Mouse (Mus musculus): ENCODE results near the gene Vmp1.

Vmp1 gene

GRCm38 (mm10) chr11:86672772-86673171 lies 10.9 kb downstream of the Vmp1 start:
- DNase-seq (ENCODE audit: low spot score), result no peak

- DNase-seq (ENCODE audit: low spot score), result no peak
Measured at GRCm38 (mm10) chr11:86671041-86671675, 12.5 kb downstream of the Vmp1 start.

- no peak for DNase-seq (ENCODE audit: low spot score)
Measured at GRCm38 (mm10) chr11:86668169-86668568, 15.5 kb downstream of the Vmp1 start.

GRCm38 (mm10) chr11:86667553-86667952 lies 16.1 kb downstream of the Vmp1 start:
- DNase-seq (ENCODE audit: low spot score), result no peak

GRCm38 (mm10) chr11:86664406-86664805 lies 19.2 kb downstream of the Vmp1 start:
- DNase-seq (ENCODE audit: low spot score), result no peak

DNA sequence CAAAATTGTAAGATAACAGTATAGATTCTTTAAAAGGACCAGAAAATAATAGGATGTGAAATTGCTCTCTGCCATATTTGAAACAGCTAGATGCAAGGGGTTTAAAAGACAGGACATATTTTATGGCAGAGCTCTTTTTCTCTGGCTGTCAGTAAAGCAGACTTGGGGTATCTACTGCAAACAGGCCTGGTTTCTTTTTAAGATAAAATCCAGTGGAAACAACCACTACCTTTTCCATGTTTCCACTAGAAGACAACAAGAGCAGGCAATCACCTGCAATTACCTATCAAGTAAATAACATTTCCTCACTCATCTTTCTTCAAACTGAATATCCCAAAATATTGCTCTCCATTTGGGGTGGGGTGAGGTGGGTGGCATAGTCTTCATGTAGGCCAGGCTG lies 19.7 kb downstream of the Vmp1 start:
- DNase-seq (ENCODE audit: low spot score), result peak; percentile 68

- DNase-seq (ENCODE audit: low spot score), result peak; percentile 86
Measured at GRCm38 (mm10) chr11:86662986-86663895, 20.4 kb downstream of the Vmp1 start.

DNA sequence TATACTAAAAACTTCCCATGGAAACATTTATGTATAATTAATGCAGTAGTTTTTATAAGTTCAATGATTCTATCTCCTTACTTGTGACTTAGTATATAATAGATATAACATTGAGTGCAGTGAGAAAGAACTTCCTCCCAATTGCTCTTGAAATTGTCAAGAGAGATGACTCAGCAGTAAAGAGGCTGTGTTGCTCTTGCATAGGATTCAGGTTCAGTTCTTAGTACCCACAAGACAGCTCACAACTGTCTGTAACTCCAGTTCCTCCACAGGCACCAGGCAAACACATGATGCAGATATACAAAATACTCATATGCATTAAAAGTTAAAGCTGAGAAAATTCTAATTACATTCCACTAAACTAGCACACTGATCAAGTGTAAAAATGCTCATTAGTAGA lies 25.8 kb downstream of the Vmp1 start:
- no peak for DNase-seq (ENCODE audit: low spot score)

DNA sequence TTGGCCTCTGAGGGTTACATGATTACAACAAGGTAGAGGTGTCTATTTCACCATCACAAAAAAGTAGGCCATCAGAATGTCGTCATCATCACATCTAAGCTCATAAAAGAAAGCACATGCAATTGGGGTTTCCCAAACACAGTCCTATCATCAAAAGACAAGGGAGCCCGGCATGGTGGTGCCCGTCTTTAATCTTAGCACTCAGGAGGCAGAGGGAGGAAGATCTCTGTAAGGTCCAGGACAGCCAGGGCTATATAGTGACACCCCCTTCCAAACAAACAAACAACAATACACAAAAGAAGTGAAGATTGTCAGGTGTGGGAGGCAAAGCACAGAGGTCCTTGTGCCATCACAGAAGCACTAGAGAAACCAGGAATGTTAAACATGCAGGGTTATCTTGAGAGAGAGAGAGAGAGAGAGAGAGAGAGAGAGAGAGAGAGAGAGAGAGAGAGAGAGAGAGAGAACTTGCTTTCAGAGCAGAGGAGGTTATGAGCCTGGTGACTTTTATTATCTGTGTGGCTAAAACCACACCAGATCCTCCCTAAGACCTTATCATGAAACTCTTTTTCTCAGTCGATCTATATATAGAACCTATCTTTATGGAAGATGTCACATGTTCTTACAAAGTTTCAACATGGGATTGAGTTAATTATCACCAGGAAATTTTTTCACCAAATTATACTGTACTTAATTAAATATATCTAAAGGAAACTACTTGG lies 26.6 kb downstream of the Vmp1 start:
- no peak for DNase-seq (ENCODE audit: low spot score)

GRCm38 (mm10) chr11:86655671-86656070 lies 28.0 kb downstream of the Vmp1 start:
- no peak for DNase-seq (ENCODE audit: low spot score)

GRCm38 (mm10) chr11:86654096-86654495 lies 29.5 kb downstream of the Vmp1 start:
- no peak for DNase-seq (ENCODE audit: low spot score)

DNA sequence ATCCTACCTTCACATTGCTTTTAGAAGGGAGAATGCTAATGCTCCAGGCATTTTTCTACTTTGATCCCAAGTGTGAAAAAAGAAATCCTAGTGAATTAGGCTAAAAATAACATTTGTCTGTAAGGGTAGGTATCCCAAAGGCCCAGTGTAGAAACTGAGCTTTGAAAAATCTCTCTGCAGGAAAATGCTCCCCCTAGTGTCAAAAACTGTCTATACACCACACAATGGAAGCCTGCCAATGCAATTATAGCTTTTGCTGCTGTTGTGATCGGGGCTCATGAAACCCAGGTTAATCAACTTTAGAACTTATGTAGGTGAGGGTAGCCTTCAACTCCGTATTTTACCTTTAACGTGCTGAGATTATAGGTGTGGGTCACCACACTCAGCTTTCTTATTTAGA lies 30.2 kb downstream of the Vmp1 start:
- DNase-seq (ENCODE audit: low spot score), result peak; percentile 70

GRCm38 (mm10) chr11:86652578-86652979 lies 31.1 kb downstream of the Vmp1 start:
- DNase-seq (ENCODE audit: low spot score), result no peak

- no peak for DNase-seq (ENCODE audit: low spot score)
Measured at GRCm38 (mm10) chr11:86650676-86651075, 33.0 kb downstream of the Vmp1 start.

GRCm38 (mm10) chr11:86649542-86649941 lies 34.1 kb downstream of the Vmp1 start:
- no peak for DNase-seq (ENCODE audit: low spot score)

- DNase-seq (ENCODE audit: low spot score), result no peak
Measured at GRCm38 (mm10) chr11:86647706-86648447, 35.8 kb downstream of the Vmp1 start.

DNA sequence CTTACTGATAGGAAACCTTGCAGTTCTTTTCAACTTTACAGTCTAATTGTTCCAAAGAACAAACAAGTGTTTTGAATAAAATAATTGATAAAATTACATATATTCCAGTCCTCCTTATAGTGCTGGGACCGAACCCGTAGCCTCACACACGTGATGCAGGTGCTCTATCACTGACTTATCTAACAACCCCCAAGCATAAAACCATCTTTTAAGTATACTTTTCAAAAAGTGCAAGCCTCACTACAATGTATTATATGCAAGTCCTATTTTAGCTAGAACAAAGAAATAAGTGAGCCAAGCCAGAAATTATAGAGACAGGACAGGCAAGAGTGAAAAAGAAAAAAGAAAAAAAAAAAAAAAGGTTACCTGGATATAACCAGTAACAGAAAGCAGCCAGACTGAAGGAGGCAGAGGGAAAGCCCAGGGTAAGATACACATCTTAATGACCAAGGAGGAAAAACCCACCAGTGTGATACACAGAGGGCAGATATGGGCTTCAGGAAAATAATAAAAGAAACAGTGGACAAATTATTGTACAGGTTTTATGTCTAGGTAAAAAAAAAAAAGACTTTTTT lies 36.7 kb downstream of the Vmp1 start:
- no peak for DNase-seq (ENCODE audit: low spot score)

DNA sequence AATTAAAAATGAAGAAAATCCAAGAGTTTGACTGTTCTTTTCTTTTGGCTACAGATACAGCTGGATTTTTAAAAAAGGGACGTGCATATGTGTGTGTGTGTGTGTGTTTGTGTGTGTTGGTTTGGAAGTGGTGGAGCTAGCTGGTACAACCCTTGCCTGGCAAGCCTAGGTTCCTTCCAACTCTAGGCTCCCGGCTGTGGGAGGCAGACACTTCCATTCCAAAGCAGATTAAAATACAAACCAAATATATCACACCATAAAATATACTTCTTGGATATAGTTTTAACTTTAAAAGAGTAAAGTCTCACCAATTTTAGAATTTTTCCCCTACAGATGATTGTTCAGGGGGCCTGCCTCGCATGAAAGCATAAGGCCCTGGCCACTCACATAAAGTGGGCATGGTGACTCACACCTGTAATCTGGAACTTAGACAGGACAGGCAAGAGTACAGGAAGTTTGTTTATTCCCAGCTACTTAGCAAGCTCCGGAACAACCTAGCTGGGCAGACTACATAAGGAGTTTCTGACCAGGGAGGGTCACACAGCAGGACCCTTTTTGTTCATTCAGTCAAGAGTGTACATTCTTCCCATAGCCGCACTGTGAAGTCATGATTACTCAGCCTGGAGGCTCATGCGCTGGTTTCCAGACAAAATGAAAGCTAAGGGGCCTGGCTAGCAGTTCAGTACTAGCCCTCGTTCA lies 37.4 kb downstream of the Vmp1 start:
- no peak for DNase-seq (ENCODE audit: low spot score)

DNA sequence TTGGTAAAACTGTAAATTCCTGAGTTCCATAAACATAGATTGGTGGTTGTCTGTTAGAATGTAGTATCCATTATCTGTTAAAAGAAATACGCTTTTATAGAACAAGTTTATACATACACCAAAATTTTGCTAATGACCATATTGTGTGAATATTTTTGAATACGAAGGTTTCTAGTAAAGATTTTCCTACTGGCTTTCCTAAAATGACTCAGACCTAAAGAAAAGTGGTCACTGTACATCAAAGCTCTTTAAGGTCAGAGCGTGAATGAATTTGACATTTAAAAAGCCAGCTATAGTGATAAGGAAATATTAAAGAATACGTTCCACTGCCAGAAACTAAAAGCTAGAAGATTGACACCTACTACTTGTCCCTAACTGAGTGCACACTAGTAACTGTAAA lies 39.1 kb downstream of the Vmp1 start:
- no peak for DNase-seq (ENCODE audit: low spot score)

DNA sequence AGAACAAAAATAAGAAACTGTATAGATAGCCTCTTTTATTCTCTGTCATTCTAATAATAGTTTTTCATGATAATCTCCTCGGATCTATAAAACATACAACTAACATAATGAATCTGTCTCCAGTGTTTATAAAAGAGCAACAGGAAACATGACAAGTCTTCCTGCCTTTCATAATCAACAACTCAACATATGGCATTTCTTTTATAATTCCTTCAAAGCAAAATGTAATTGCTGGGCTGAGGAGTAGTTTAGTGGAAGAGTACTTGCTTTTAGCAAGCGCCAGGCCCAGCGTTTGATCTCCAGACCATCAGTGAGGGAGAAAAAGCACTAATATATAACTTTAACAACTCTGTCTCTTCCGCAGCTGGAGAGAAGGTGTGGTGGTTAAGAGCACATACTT lies 41.9 kb downstream of the Vmp1 start:
- no peak for DNase-seq (ENCODE audit: low spot score)

DNA sequence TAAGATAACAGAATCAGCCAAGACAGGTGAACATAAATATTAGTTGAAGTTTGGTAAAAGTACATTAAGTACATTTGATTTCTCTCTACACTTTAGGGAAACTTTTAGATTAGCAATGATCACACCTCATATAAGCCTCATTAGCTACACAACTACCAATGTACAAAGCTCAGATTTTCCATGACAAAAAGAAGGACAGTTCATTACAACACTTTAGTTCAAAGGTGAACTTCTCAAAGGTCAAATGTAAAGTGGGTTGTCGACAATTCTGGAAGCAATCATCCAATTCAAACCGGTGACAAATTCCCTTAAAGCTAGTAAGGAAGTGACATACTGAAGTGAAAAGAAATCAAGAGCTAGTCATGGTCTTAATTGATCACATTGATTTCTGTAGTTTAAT lies 45.9 kb downstream of the Vmp1 start:
- no peak for DNase-seq (ENCODE audit: low spot score)

Measured in c-Kit-positive CD71-positive TER-119-positive erythroid progenitor cells, embryonic 14.5 days (primary cell).